ENCODE assay signal across 9 mouse cellular contexts in the genomic region with DNA sequence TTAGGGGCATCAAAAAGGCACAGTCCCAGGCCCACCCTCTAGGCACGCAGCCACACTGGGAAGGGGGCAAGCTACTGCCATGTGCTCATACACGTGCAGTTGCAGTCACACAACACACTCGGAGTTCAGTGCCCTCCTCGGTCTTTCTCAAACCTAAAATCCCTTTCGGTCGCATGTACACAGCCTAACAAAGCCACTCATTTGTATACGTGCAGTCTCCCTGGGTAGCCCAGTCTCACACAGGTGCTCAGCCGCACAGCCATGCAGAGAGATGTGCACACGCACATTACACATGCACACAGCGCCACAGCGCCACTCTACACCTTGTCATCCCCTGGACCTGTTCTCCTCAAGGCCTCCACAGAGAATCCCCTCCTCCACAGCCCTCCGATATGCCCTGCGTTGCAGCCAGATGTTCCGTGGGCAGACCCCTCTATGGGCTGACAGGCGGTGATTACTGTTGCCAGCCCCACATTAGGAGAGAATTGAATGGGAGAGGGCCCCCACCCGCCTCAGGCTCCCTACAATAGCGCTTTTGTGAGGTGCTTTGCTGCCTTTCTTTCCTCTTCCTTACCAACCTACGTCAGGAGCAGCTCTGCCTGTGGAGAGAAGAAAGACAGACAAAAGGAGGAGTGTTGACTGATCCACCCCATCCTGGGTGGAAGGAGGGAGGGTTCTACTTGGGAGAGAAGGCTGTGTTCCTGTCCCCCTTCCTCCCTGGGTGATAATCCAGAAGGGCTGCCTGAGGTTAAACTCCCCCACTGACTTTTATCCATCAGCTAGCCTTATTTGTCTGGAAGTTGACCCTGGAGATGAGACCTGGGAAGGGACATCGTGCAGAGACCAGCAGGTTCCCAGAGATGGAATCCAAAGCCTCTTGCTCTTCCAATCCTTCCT. TPM values are rescaled to one million over a fixed set of nuclear protein-coding genes. Genes with fewer than 3 reads are reported as not detected.
DNase-seq lines count a peak whose midpoint lies in the region; ATAC-seq and TF ChIP-seq lines count a peak whose summit lies in the region.
"Had no signal": no experiment of that assay in that cellular context is flagged by ENCODE, and none has a peak within 500 bp of the region (broad histone marks: within the 10 kb centered on the region; RNA-seq: fewer than 3 reads in every experiment).

No protein-coding gene starts in this region.

- no peaks in the 10 kb centered on the region for H3K27me3 ChIP-seq in liver, embryonic 11.5 days (replicated peaks; ENCODE audit: control insufficient read depth, insufficient read depth, low read length)
- no peaks in the 10 kb centered on the region for H3K27me3 ChIP-seq in liver, embryonic 12.5 days (replicated peaks)
- peaks cover 13% of the 10 kb centered on the region; the same call in 1 of the 2 replicates for H3K27me3 ChIP-seq in midbrain, embryonic 10.5 days (ENCODE audit: low read depth, poor library complexity, severe bottlenecking)

- H3K36me3 ChIP-seq in liver, embryonic 11.5 days (ENCODE audit: control insufficient read depth, insufficient read depth, low read length): no peaks in the 10 kb centered on the region; the same call in 1 of the 2 replicates
- peaks cover 7% of the 10 kb centered on the region for H3K36me3 ChIP-seq in liver, embryonic 12.5 days
- peaks cover 10% of the 10 kb centered on the region for H3K36me3 ChIP-seq in midbrain, embryonic 10.5 days

- no peaks in the 10 kb centered on the region for H3K9me3 ChIP-seq in liver, embryonic 11.5 days (ENCODE audit: control insufficient read depth, low read length)
- H3K9me3 ChIP-seq in liver, embryonic 12.5 days (replicated peaks): no peaks in the 10 kb centered on the region
- H3K9me3 ChIP-seq in midbrain, embryonic 10.5 days (replicated peaks): peaks cover 6% of the 10 kb centered on the region; the same call in 1 of the 2 replicates

- 68% methylated on average over 19 of the region's 19 CpGs for WGBS in liver, embryonic 11.5 days
- WGBS in liver, embryonic 12.5 days (ENCODE audit: insufficient replicate concordance): 70% methylated on average over 19 of the region's 19 CpGs
- 12% methylated on average over 19 of the region's 19 CpGs for WGBS in midbrain, embryonic 10.5 days

- H3K9ac ChIP-seq in liver, embryonic 11.5 days (ENCODE audit: low read depth, low read length): no peak overlapping the region
- H3K9ac ChIP-seq in liver, embryonic 12.5 days: no peak overlapping the region

- H3K4me1 ChIP-seq in liver, embryonic 11.5 days (replicated peaks; ENCODE audit: control insufficient read depth, insufficient read depth, low read length): peaks cover 14% of the 10 kb centered on the region
- peaks cover 28% of the 10 kb centered on the region for H3K4me1 ChIP-seq in liver, embryonic 12.5 days
- peaks cover 7% of the 10 kb centered on the region; the same call in 1 of the 2 replicates for H3K4me1 ChIP-seq in embryonic fibroblast, embryonic 13.5 days (ENCODE audit: control insufficient read depth, insufficient read depth, low read length)
- peaks cover 65% of the 10 kb centered on the region for H3K4me1 ChIP-seq in midbrain, embryonic 10.5 days

- peak overlapping the region; percentile 21 for H3K4me2 ChIP-seq in liver, embryonic 11.5 days
- no peak overlapping the region for H3K4me2 ChIP-seq in liver, embryonic 12.5 days

- no peak overlapping the region for H3K4me3 ChIP-seq in liver, embryonic 11.5 days (ENCODE audit: low read depth, low read length)
- no peak overlapping the region for H3K4me3 ChIP-seq in liver, embryonic 12.5 days
- no peak overlapping the region for H3K4me3 ChIP-seq in embryonic fibroblast, embryonic 13.5 days (ENCODE audit: insufficient read depth, low read length)
- peak overlapping the region; percentile 36 for H3K4me3 ChIP-seq in midbrain, embryonic 10.5 days

- no peak; the same call in 1 of the 2 replicates for TF ChIP-seq POLR2A in embryonic fibroblast, embryonic 13.5 days (IDR thresholded peaks at IDR 0.05; ENCODE audit: low read depth, low read length)

- TF ChIP-seq CTCF in embryonic fibroblast, embryonic 13.5 days (IDR thresholded peaks at IDR 0.05; ENCODE audit: borderline replicate concordance, insufficient read depth, low read length): no peak

- no peak for ATAC-seq in liver, embryonic 11.5 days (replicated peaks; ENCODE audit: low FRiP score)
- ATAC-seq in liver, embryonic 12.5 days: no peak
- ATAC-seq in monocyte, adult 5-6 weeks (replicated peaks; ENCODE audit: insufficient number of reproducible peaks, low FRiP score, low TSS enrichment, poor library complexity, severe bottlenecking): no peak

- DNase-seq in liver, embryonic 11.5 days (ENCODE audit: low spot score): no peak
- peak; percentile 48 to 66 for DNase-seq in layer of hippocampus, adult 18-20 months (ENCODE audit: low spot score in 2 of 2)
- peak; percentile 70 for DNase-seq in midbrain, embryonic 10.5 days (ENCODE audit: low spot score)
- peak; percentile 71 for DNase-seq in testis, postnatal 14 days (ENCODE audit: low spot score)
- no peak for DNase-seq in natural killer cell, adult 2 months (ENCODE audit: low spot score in 2 of 2)

- no peak overlapping the region for H3K27ac ChIP-seq in liver, embryonic 11.5 days (ENCODE audit: low read depth, low read length)
- no peak overlapping the region for H3K27ac ChIP-seq in liver, embryonic 12.5 days
- peak overlapping the region; percentile 63 for H3K27ac ChIP-seq in embryonic fibroblast, embryonic 13.5 days (ENCODE audit: insufficient read depth, low read length)
- peak overlapping the region; percentile 91 for H3K27ac ChIP-seq in midbrain, embryonic 10.5 days (replicated peaks)

RNA-seq across cellular contexts. Expression of a gene that starts 3.8 kb away (rescaled TPM):
- 7.8 and 8.5 TPM in 2 replicates for polyA plus RNA-seq in liver, embryonic 11.5 days (2014; fragmentation: Nextera tagmentation; extraction: Ambion mirVana)
- polyA plus RNA-seq in liver, embryonic 12.5 days (2016; fragmentation: Nextera tagmentation; extraction: Ambion mirVana): 3.3 and 3.4 TPM in 2 replicates
- polyA plus RNA-seq in embryonic fibroblast, embryonic 13.5 days (2011; ENCODE audit: insufficient read length, low read depth, missing spikeins): 29.8 and 60.5 TPM in 2 replicates
- total RNA-seq in layer of hippocampus, adult 18-20 months (2021): 10 to 100 TPM; 12.0 to 14.1 TPM
- polyA plus RNA-seq in midbrain, embryonic 10.5 days (2016; fragmentation: Nextera tagmentation; extraction: Ambion mirVana): 9.9 TPM in 2 replicates
- total RNA-seq in monocyte, adult 5-6 weeks (2017): 0.10 to 0.78 TPM (median 0.32 TPM) in 3 replicates

RNA-seq across cellular contexts. Expression of a gene that starts 5.1 kb away (rescaled TPM):
- not detected in 2 replicates for polyA plus RNA-seq in liver, embryonic 11.5 days (2014; fragmentation: Nextera tagmentation; extraction: Ambion mirVana)
- polyA plus RNA-seq in liver, embryonic 12.5 days (2016; fragmentation: Nextera tagmentation; extraction: Ambion mirVana): not detected in 2 replicates
- polyA plus RNA-seq in embryonic fibroblast, embryonic 13.5 days (2011; ENCODE audit: insufficient read length, low read depth, missing spikeins): not detected in 2 replicates
- not detected for total RNA-seq in layer of hippocampus, adult 18-20 months (2021)
- polyA plus RNA-seq in midbrain, embryonic 10.5 days (2016; fragmentation: Nextera tagmentation; extraction: Ambion mirVana): not detected in 2 replicates
- not detected in 3 replicates for total RNA-seq in monocyte, adult 5-6 weeks (2017)
- polyA plus RNA-seq: liver, embryonic 16.5 days had no signal

RNA-seq across cellular contexts. Expression of a gene that starts 57.3 kb away (rescaled TPM):
- polyA plus RNA-seq in liver, embryonic 11.5 days (2014; fragmentation: Nextera tagmentation; extraction: Ambion mirVana): 15.5 and 15.7 TPM in 2 replicates
- 17.7 and 18.1 TPM in 2 replicates for polyA plus RNA-seq in liver, embryonic 12.5 days (2016; fragmentation: Nextera tagmentation; extraction: Ambion mirVana)
- 53.1 and 56.2 TPM in 2 replicates for polyA plus RNA-seq in embryonic fibroblast, embryonic 13.5 days (2011; ENCODE audit: insufficient read length, low read depth, missing spikeins)
- total RNA-seq in layer of hippocampus, adult 18-20 months (2021): 100 to 1,000 TPM; 131 to 137 TPM
- polyA plus RNA-seq in midbrain, embryonic 10.5 days (2016; fragmentation: Nextera tagmentation; extraction: Ambion mirVana): 9.9 and 10.8 TPM in 2 replicates
- total RNA-seq in monocyte, adult 5-6 weeks (2017): 97.7 to 153 TPM (median 113 TPM) in 3 replicates

Comparison
In these comparisons a context has a peak if more than half of its experiments do, and no peak if none do; other contexts are left out.
1. DNase-seq: peak in layer of hippocampus, adult 18-20 months (2 of 2), midbrain, embryonic 10.5 days (single experiment) and testis, postnatal 14 days (single experiment); none in liver, embryonic 11.5 days (single experiment) and natural killer cell, adult 2 months (0 of 2).
2. H3K27ac ChIP-seq: peak in embryonic fibroblast, embryonic 13.5 days (single experiment) and midbrain, embryonic 10.5 days (single experiment); none in liver, embryonic 11.5 days (single experiment) and liver, embryonic 12.5 days (single experiment).